Mouse (Mus musculus): ENCODE results near the gene Txnrd3.
A peak's percentile ranks its signal among the peaks of the same experiment; 100 is the strongest.

Txnrd3 gene

GRCm38 (mm10) chr6:89658342-89658741 is 14.6 kb downstream of the Txnrd3 start:
- DNase-seq, result no peak

GRCm38 (mm10) chr6:89658931-89659330 is 15.1 kb downstream of the Txnrd3 start:
- no peak for DNase-seq

GRCm38 (mm10) chr6:89659692-89660423 is 16.1 kb downstream of the Txnrd3 start:
- DNase-seq, result peak in 1 of 2 experiments; percentile 51

- DNase-seq, result no peak
These were observed 16.7 kb downstream of the Txnrd3 start for GRCm38 (mm10) chr6:89660490-89660889.

- no peak for DNase-seq
These were observed 18.7 kb downstream of the Txnrd3 start for GRCm38 (mm10) chr6:89662521-89662920.

GRCm38 (mm10) chr6:89665155-89665554 is 21.4 kb downstream of the Txnrd3 start:
- DNase-seq, result no peak

GRCm38 (mm10) chr6:89665667-89666066 is 21.9 kb downstream of the Txnrd3 start:
- DNase-seq, result no peak

GRCm38 (mm10) chr6:89666976-89667375 is 23.2 kb downstream of the Txnrd3 start:
- no peak for DNase-seq

- DNase-seq, result no peak
These were observed 25.8 kb downstream of the Txnrd3 start for GRCm38 (mm10) chr6:89669556-89669955.

GRCm38 (mm10) chr6:89671431-89671830 is 27.6 kb downstream of the Txnrd3 start:
- no peak for DNase-seq

- DNase-seq, result peak; percentile 73 to 83
These were observed 28.9 kb downstream of the Txnrd3 start for GRCm38 (mm10) chr6:89672641-89673040.

GRCm38 (mm10) chr6:89673135-89673780 is 29.5 kb downstream of the Txnrd3 start:
- peak; percentile 54 to 72 for DNase-seq

- no peak for DNase-seq
These were observed 34.7 kb downstream of the Txnrd3 start for GRCm38 (mm10) chr6:89678522-89678921.

- peak; percentile 85 to 87 for DNase-seq
These were observed 35.6 kb downstream of the Txnrd3 start for GRCm38 (mm10) chr6:89679291-89679835.

GRCm38 (mm10) chr6:89680155-89680554 is 36.4 kb downstream of the Txnrd3 start:
- peak; percentile 92 to 94 for DNase-seq

GRCm38 (mm10) chr6:89684231-89684630 is 40.4 kb downstream of the Txnrd3 start:
- DNase-seq, result peak; percentile 46 to 64

- DNase-seq, result no peak
These were observed 43.3 kb downstream of the Txnrd3 start for GRCm38 (mm10) chr6:89687100-89687499.

GRCm38 (mm10) chr6:89706624-89707023 is 62.8 kb downstream of the Txnrd3 start:
- DNase-seq, result no peak

GRCm38 (mm10) chr6:89707240-89707639 is 63.5 kb downstream of the Txnrd3 start, which contains the start of gene Vmn1r40:
Gene Vmn1r40, plus strand, starts transcription at chr6:89707540.
- no peak for DNase-seq

GRCm38 (mm10) chr6:89718051-89718450 is 74.3 kb downstream of the Txnrd3 start:
- DNase-seq, result no peak

All from cerebellum, postnatal 14 days (tissue).